Mouse (Mus musculus): ENCODE results near the gene Veph1.

- TF ChIP-seq CTCF (IDR thresholded peaks at IDR 0.05; ENCODE audit: insufficient read depth, low read depth, low read length) (no peak), POLR2A (IDR thresholded peaks at IDR 0.05; ENCODE audit: insufficient read depth, low read depth, low read length) (no peak)
Measured at GRCm38 (mm10) chr3:66179647-66180046, 117.0 kb downstream of the Veph1 start.

All from olfactory bulb, adult 2 months (tissue).